Mouse (Mus musculus) inflammation-experienced regulatory T-cells, adult 6 months (primary cell): Measurements from ENCODE around the gene Lmo1. TPM values are rescaled to one million over a fixed set of nuclear protein-coding genes. Genes with fewer than 3 reads are reported as not detected.
"Not testable (repeated sequence)": the region's sequence is repeated elsewhere in the genome, so short reads cannot be mapped to it uniquely, and the experiment has no call there.

Experiments
- ATAC-seq: one replicate; pipeline ENCODE4 v1.8.0; 2017
- polyA plus RNA-seq, 3 experiments: library from polyadenylated mRNA; unstranded; fragments of 100-300 nt; shearing (Covaris generic); gene quantifications; one replicate each; pipeline ENCODE4 v1.2.1; 2017

Lmo1 gene
- polyA plus RNA-seq, 3 experiments from 2014 or later: not detected

- ATAC-seq: no peak
Observed at GRCm38 (mm10) chr7:109104894-109105293, 70.1 kb downstream of the Lmo1 start.

GRCm38 (mm10) chr7:109101167-109101566 lies 73.8 kb downstream of the Lmo1 start:
- ATAC-seq: no peak

GRCm38 (mm10) chr7:109098145-109099018 lies 76.6 kb downstream of the Lmo1 start:
- ATAC-seq: no peak

GRCm38 (mm10) chr7:109097203-109097602 lies 77.8 kb downstream of the Lmo1 start:
- ATAC-seq: no peak

GRCm38 (mm10) chr7:109096618-109097017 lies 78.4 kb downstream of the Lmo1 start:
- no peak for ATAC-seq

- ATAC-seq: no peak
Observed at GRCm38 (mm10) chr7:109094294-109094693, 80.7 kb downstream of the Lmo1 start.

- not testable (repeated sequence) for ATAC-seq
Observed at GRCm38 (mm10) chr7:109091316-109091715, 83.7 kb downstream of the Lmo1 start.

Other genes with a start within 250 kb of the Lmo1 start
- under 1 TPM in 1 of 3 experiments, not detected in 2; 0.17 TPM for gene Nlrp10, start 245.0 kb downstream of the Lmo1 start, polyA plus RNA-seq
- 10 to 100 TPM; 29.7 to 43.3 (median 34.1) TPM for gene Eif3f, start 240.8 kb downstream of the Lmo1 start, polyA plus RNA-seq
- under 1 TPM; 0.26 to 0.55 (median 0.52) TPM for gene Tub, start 224.9 kb downstream of the Lmo1 start, polyA plus RNA-seq
- gene Ric3, start 91.9 kb downstream of the Lmo1 start, polyA plus RNA-seq: not detected